Mouse (Mus musculus): Measurements from ENCODE around the gene Oprm1. TPM values are rescaled to one million over a fixed set of nuclear protein-coding genes. Genes with fewer than 3 reads are reported as not detected.
A peak's percentile ranks its signal among the peaks of the same experiment; 100 is the strongest.

The Oprm1 gene
- polyA plus RNA-seq, 1 experiment from 2014 or later = 2.7 TPM

DNA sequence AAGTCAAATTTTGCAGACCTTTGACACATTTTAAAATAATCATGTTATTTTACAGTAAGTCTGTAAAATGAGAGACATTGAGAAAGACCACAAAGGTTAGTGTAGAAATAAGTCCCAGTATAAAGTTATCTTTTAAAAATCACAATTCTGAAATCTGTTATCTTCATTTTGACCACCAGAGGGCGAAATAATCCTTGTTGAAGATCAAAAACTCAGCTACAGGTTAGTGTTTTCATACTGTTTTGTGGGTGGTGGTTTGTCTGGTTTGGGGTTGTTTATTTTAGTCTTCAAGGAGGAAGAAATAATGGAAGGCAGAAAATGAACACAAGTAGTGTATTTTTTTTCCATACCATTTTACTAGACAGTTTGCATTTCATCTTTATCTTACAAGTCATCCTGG, 127.2 kb downstream of the Oprm1 start:
- H3K4me2 ChIP-seq (ENCODE audit: low read length) = no peak overlapping the region
- no peaks in the 10 kb centered on the region for H3K27me3 ChIP-seq (ENCODE audit: control insufficient read depth, insufficient read depth, low read depth, low read length)
- H3K4me1 ChIP-seq (ENCODE audit: control insufficient read depth, insufficient read depth, low read length) = no peaks in the 10 kb centered on the region
- no peak overlapping the region for H3K4me3 ChIP-seq (ENCODE audit: low read depth, low read length)
- no peaks in the 10 kb centered on the region for H3K9me3 ChIP-seq (replicated peaks; ENCODE audit: control insufficient read depth, low read length, poor library complexity, severe bottlenecking)
- no peak for ATAC-seq
- H3K36me3 ChIP-seq (ENCODE audit: control insufficient read depth, insufficient read depth, low read length) = no peaks in the 10 kb centered on the region
- H3K27ac ChIP-seq (ENCODE audit: low read length) = no peak overlapping the region
- no peak overlapping the region for H3K9ac ChIP-seq (ENCODE audit: low read depth, low read length)
- 0% methylated on average over 1 of the region's 1 CpGs for WGBS

DNA sequence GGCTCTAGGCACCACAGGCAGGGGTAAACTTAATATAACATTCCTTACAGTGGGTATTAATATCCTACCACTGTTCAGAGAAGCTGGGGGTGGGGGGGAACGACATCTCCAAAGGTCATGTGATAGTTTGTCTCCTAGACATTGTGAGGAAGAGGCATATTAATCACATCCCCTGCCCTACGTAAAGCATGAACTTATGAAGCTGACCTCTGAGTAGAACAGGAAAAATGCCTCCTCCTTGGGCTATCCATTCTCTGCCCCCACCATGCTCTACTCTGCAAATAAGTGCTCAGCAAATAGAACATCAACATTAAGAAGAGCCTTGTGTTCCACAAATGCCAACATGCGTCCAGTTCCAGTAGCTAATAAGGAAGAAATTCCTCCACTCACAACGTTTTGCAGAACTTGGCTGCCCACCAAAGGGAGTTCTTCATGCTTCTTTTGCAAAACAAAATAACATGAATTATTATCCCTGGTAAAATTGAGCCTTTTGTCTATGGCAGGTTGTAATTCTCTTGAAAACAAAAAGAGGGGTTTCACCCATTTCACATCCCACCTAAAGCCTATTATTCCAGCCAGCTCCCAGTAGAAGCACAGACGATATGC, 131.4 kb downstream of the Oprm1 start:
- Histone ChIP-seq H3K4me3 (ENCODE audit: low read depth, low read length) (no peak overlapping the region), H3K4me2 (ENCODE audit: low read length) (no peak overlapping the region), H3K9ac (ENCODE audit: low read depth, low read length) (no peak overlapping the region), H3K4me1 (ENCODE audit: control insufficient read depth, insufficient read depth, low read length) (no peaks in the 10 kb centered on the region), H3K27ac (ENCODE audit: low read length) (no peak overlapping the region), H3K36me3 (ENCODE audit: control insufficient read depth, insufficient read depth, low read length) (no peaks in the 10 kb centered on the region), H3K27me3 (ENCODE audit: control insufficient read depth, insufficient read depth, low read depth, low read length) (no peaks in the 10 kb centered on the region), H3K9me3 (replicated peaks; ENCODE audit: control insufficient read depth, low read length, poor library complexity, severe bottlenecking) (no peaks in the 10 kb centered on the region)
- WGBS = 66% methylated on average over 5 of the region's 5 CpGs
- ATAC-seq = no peak

DNA sequence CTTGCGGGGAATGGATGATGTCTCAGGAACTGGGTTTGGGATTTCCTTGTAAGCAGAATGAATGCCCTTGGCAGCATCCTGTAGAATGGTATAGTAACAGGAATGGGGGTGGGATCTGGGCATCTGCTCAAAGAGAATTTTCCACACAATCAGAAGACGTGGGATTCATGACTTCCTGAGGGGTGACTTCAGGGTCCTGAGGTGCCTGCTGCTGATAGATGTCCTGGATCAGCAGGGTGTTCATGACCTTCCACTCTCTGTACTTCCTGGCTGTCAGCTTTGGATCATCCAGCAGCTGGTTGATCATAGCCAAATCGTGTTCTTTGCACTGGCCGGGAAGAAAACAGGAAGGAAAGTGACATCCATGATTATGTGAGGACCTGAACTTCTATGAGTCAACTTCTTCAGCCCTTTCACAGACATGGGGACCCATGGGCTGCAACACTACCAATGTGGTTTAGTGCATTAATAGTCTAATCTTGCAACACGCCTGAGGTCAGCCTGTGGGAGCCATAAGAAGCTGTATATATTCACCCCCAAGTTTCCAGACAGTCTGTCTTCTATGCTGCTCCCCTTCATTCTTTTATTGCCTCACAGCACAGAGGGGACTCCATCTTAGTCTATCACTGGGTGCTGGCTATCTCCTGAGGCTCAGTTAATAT, 132.2 kb downstream of the Oprm1 start:
- no peak overlapping the region for H3K27ac ChIP-seq (ENCODE audit: low read length)
- no peak for ATAC-seq
- H3K9me3 ChIP-seq (replicated peaks; ENCODE audit: control insufficient read depth, low read length, poor library complexity, severe bottlenecking) = no peaks in the 10 kb centered on the region
- no peak overlapping the region for H3K4me3 ChIP-seq (ENCODE audit: low read depth, low read length)
- no peaks in the 10 kb centered on the region for H3K4me1 ChIP-seq (ENCODE audit: control insufficient read depth, insufficient read depth, low read length)
- H3K9ac ChIP-seq (ENCODE audit: low read depth, low read length) = no peak overlapping the region
- H3K27me3 ChIP-seq (ENCODE audit: control insufficient read depth, insufficient read depth, low read depth, low read length) = no peaks in the 10 kb centered on the region
- 83% methylated on average over 5 of the region's 5 CpGs for WGBS
- H3K4me2 ChIP-seq (ENCODE audit: low read length) = no peak overlapping the region
- H3K36me3 ChIP-seq (ENCODE audit: control insufficient read depth, insufficient read depth, low read length) = no peaks in the 10 kb centered on the region

- no peak for ATAC-seq
- Histone ChIP-seq H3K4me1 (ENCODE audit: control insufficient read depth, insufficient read depth, low read length) (no peaks in the 10 kb centered on the region), H3K4me2 (ENCODE audit: low read length) (no peak overlapping the region), H3K9ac (ENCODE audit: low read depth, low read length) (no peak overlapping the region), H3K27me3 (ENCODE audit: control insufficient read depth, insufficient read depth, low read depth, low read length) (no peaks in the 10 kb centered on the region), H3K4me3 (ENCODE audit: low read depth, low read length) (no peak overlapping the region), H3K9me3 (replicated peaks; ENCODE audit: control insufficient read depth, low read length, poor library complexity, severe bottlenecking) (no peaks in the 10 kb centered on the region), H3K36me3 (ENCODE audit: control insufficient read depth, insufficient read depth, low read length) (no peaks in the 10 kb centered on the region), H3K27ac (ENCODE audit: low read length) (no peak overlapping the region)
- WGBS = 81% methylated on average over 3 of the region's 3 CpGs
These were observed 137.5 kb downstream of the Oprm1 start for GRCm38 (mm10) chr10:6895796-6896195.

DNA sequence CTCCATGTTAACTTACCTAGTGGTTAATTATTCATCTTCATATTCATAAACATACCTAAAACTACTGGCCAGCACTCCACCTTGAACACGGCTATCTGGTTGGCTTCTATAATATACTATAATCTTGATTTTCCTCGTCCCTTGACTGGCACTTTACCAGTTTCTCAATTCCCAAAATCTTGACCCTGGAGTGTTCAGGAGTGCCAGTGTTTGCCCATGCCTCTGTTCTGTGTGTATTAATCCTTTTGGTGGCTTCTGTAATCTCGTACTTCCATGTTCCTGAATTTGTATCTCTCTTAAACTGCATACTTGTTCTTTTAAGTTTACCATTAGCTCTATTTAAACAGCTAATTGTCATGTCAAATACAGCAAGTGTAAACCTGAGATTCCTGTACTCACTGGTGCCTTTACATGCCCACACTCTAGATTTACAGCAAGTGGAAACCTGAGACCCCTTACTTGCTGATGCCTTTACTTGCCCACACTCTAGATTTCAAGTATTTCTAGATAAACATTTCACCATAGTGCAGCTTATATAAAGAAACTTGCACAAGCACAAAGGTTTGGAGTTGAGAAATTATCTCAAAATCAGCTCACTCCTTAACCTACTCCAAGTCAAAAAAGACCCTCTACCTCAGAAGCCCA, 138.5 kb downstream of the Oprm1 start:
- Histone ChIP-seq H3K4me1 (ENCODE audit: control insufficient read depth, insufficient read depth, low read length) (no peaks in the 10 kb centered on the region), H3K9me3 (replicated peaks; ENCODE audit: control insufficient read depth, low read length, poor library complexity, severe bottlenecking) (no peaks in the 10 kb centered on the region), H3K27me3 (ENCODE audit: control insufficient read depth, insufficient read depth, low read depth, low read length) (no peaks in the 10 kb centered on the region), H3K4me2 (ENCODE audit: low read length) (no peak overlapping the region), H3K36me3 (ENCODE audit: control insufficient read depth, insufficient read depth, low read length) (no peaks in the 10 kb centered on the region), H3K9ac (ENCODE audit: low read depth, low read length) (no peak overlapping the region), H3K4me3 (ENCODE audit: low read depth, low read length) (no peak overlapping the region), H3K27ac (ENCODE audit: low read length) (no peak overlapping the region)
- no peak for ATAC-seq
- 83% methylated on average over 3 of the region's 3 CpGs for WGBS

DNA sequence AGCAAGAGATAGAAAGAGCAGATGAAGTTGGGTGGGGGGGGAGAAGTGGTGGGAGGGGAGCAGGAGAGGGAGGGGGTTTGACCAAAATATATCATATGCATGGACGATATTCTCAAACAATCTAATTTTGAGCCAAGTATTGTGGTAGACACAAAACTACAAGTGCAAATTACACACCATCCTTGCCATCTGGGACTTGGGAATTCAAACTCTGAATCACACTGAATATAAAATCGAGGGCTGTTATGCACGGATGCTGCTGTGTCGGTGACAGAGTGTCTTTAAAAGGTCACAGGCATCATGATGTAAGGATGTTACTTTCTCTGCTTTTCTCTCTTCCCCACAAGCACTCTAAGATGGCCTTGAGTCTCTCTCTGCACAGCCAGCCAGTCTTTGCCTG, 141.8 kb downstream of the Oprm1 start:
- Histone ChIP-seq H3K27me3 (ENCODE audit: control insufficient read depth, insufficient read depth, low read depth, low read length) (no peaks in the 10 kb centered on the region), H3K36me3 (ENCODE audit: control insufficient read depth, insufficient read depth, low read length) (no peaks in the 10 kb centered on the region), H3K4me2 (ENCODE audit: low read length) (no peak overlapping the region), H3K4me1 (ENCODE audit: control insufficient read depth, insufficient read depth, low read length) (no peaks in the 10 kb centered on the region), H3K4me3 (ENCODE audit: low read depth, low read length) (no peak overlapping the region), H3K9ac (ENCODE audit: low read depth, low read length) (no peak overlapping the region), H3K9me3 (replicated peaks; ENCODE audit: control insufficient read depth, low read length, poor library complexity, severe bottlenecking) (no peaks in the 10 kb centered on the region), H3K27ac (ENCODE audit: low read length) (no peak overlapping the region)
- 93% methylated on average over 4 of the region's 4 CpGs for WGBS
- no peak for ATAC-seq

GRCm38 (mm10) chr10:6901819-6902393, 143.6 kb downstream of the Oprm1 start:
- Histone ChIP-seq H3K4me3 (ENCODE audit: low read depth, low read length) (no peak overlapping the region), H3K27me3 (ENCODE audit: control insufficient read depth, insufficient read depth, low read depth, low read length) (no peaks in the 10 kb centered on the region), H3K4me1 (ENCODE audit: control insufficient read depth, insufficient read depth, low read length) (no peaks in the 10 kb centered on the region), H3K36me3 (ENCODE audit: control insufficient read depth, insufficient read depth, low read length) (no peaks in the 10 kb centered on the region), H3K4me2 (ENCODE audit: low read length) (no peak overlapping the region), H3K27ac (ENCODE audit: low read length) (no peak overlapping the region), H3K9ac (ENCODE audit: low read depth, low read length) (no peak overlapping the region), H3K9me3 (replicated peaks; ENCODE audit: control insufficient read depth, low read length, poor library complexity, severe bottlenecking) (no peaks in the 10 kb centered on the region)
- 84% methylated on average over 3 of the region's 3 CpGs for WGBS
- ATAC-seq = no peak

GRCm38 (mm10) chr10:6909763-6910162, 151.5 kb downstream of the Oprm1 start:
- Histone ChIP-seq H3K9ac (ENCODE audit: low read depth, low read length) (no peak overlapping the region), H3K9me3 (replicated peaks; ENCODE audit: control insufficient read depth, low read length, poor library complexity, severe bottlenecking) (no peaks in the 10 kb centered on the region), H3K4me3 (ENCODE audit: low read depth, low read length) (no peak overlapping the region), H3K4me2 (ENCODE audit: low read length) (no peak overlapping the region), H3K4me1 (ENCODE audit: control insufficient read depth, insufficient read depth, low read length) (no peaks in the 10 kb centered on the region), H3K27me3 (ENCODE audit: control insufficient read depth, insufficient read depth, low read depth, low read length) (no peaks in the 10 kb centered on the region), H3K27ac (ENCODE audit: low read length) (no peak overlapping the region), H3K36me3 (ENCODE audit: control insufficient read depth, insufficient read depth, low read length) (no peaks in the 10 kb centered on the region)
- ATAC-seq = no peak
- WGBS = 61% methylated on average over 2 of the region's 2 CpGs

- H3K9me3 ChIP-seq (replicated peaks; ENCODE audit: control insufficient read depth, low read length, poor library complexity, severe bottlenecking) = no peaks in the 10 kb centered on the region
- peaks cover 15% of the 10 kb centered on the region for H3K4me1 ChIP-seq (ENCODE audit: control insufficient read depth, insufficient read depth, low read length)
- no peaks in the 10 kb centered on the region for H3K36me3 ChIP-seq (ENCODE audit: control insufficient read depth, insufficient read depth, low read length)
- ATAC-seq = 0 out of 2 replicates have a peak, but pooled peaks have one; percentile 56
- WGBS = 26% methylated on average over 1 of the region's 1 CpGs
- H3K27ac ChIP-seq (ENCODE audit: low read length) = peak overlapping the region; percentile 64; the same call in 1 of the 2 replicates
- H3K4me3 ChIP-seq (ENCODE audit: low read depth, low read length) = no peak overlapping the region
- no peaks in the 10 kb centered on the region for H3K27me3 ChIP-seq (ENCODE audit: control insufficient read depth, insufficient read depth, low read depth, low read length)
- H3K9ac ChIP-seq (ENCODE audit: low read depth, low read length) = no peak overlapping the region
- H3K4me2 ChIP-seq (ENCODE audit: low read length) = no peak overlapping the region
These were observed 157.7 kb downstream of the Oprm1 start for GRCm38 (mm10) chr10:6915991-6916390.

Measured in midbrain, embryonic 16.5 days (tissue).